Mouse (Mus musculus) cortical plate, adult 2 months (tissue): ENCODE measurements around the gene Tmtc1. TPM values are rescaled to one million over a fixed set of nuclear protein-coding genes. Genes with fewer than 3 reads are reported as not detected.

Experiments used
- H3K27ac ChIP-seq: fragments of 200-500 bp; 2 replicates; pipeline ENCODE4 v1.5.1; 2012; ENCODE audit warnings: low read length, control low read depth, inconsistent platforms; ENCODE audit not compliant: insufficient read depth
- H3K4me1 ChIP-seq: fragments of 200-500 bp; 2 replicates; pipeline ENCODE4 v1.6.1; 2011; ENCODE audit warnings: low read length; ENCODE audit not compliant: control insufficient read depth, insufficient read depth
- H3K4me3 ChIP-seq: fragments of 200-500 bp; 2 replicates; pipeline ENCODE4 v1.5.1; 2011; ENCODE audit warnings: mild to moderate bottlenecking, low read length, control low read depth; ENCODE audit not compliant: insufficient read depth
- CTCF ChIP-seq: fragments of 200-500 bp; IDR thresholded peaks from 2 replicates; pipeline ENCODE4 v1.5.1; 2011; ENCODE audit warnings: mild to moderate bottlenecking, control low read depth, low read length; ENCODE audit not compliant: insufficient read depth; ENCODE audit errors: extremely low read depth
- POLR2A ChIP-seq: fragments of 200-500 bp; IDR thresholded peaks from 2 replicates; pipeline ENCODE4 v1.6.1; 2011; ENCODE audit warnings: mild to moderate bottlenecking, low read length, control low read depth; ENCODE audit not compliant: insufficient read depth; ENCODE audit errors: extremely low read depth
- polyA plus RNA-seq: library from polyadenylated mRNA; depleted of rRNA; stranded (reverse); fragments of >200 nt; gene quantifications from 2 replicates; pipeline ENCODE4 v1.2.3, GENCODE M21; 2012

The Tmtc1 gene
- polyA plus RNA-seq, 1 experiment: 35.2 TPM

DNA sequence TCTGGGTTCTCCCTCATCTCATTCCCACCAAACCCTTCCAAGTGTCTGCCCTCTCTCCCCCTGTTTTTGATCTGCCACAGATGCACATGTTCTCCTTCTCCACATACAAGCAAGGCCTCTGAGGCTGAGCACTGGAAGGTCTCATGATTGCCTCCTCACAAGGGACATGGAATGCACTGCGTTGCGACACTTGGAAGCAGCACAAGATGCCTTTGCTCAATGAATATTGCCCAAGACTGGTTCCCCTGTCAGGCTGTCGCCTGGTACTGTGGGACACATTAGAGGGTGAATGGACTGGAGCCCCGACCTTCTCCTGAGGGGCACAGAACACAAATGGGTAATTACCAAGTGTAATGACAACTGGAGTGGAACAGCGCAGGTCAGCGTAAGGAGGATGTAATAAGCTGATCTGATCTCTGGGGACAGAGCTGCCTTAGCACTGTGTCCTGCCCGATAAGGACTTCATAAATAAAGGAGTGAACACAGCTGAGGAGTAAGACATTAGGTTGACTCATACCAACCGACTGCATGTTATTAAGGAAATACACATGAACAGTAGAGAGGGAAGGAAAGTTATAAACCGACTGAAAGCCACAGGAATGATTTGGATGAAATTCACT is 62.9 kb downstream of the Tmtc1 start:
- peaks cover 8% of the 10 kb centered on the region for H3K4me1 ChIP-seq
- H3K27ac ChIP-seq: no peak overlapping the region
- H3K4me3 ChIP-seq: no peak overlapping the region
- TF ChIP-seq POLR2A (no peak), CTCF (no peak)

DNA sequence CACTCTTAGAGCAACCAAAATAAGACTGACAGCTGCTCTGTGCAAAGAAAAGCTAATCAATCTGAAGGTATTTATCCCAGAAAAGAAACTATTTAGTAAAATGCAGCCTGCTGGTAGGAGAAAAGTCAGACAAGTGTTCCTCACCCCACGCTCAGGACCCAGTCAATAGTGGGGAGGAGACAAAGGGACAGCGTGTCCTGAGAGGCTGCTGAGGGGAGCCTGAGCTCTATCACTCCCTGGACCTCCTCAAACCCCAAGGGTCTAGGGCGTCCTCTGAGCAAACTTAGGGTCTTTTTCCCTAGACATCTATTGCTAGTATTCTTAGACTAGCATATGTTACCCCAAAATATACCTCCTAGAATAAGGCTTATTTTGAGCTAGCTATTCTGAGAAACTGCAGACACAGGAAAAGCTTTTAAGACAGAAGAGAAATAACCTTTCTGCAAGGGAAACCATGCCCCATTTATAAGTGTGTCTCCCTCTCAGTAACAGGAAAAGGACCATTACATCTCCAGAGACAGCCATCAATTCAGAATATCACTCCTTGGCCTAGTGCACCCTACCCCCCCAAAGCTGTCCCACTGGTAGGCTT is 68.5 kb downstream of the Tmtc1 start:
- no peak for TF ChIP-seq POLR2A
- no peak for TF ChIP-seq CTCF
- Histone ChIP-seq H3K27ac (peak overlapping the region; percentile 93), H3K4me1 (peaks cover 5% of the 10 kb centered on the region), H3K4me3 (no peak overlapping the region)

GRCm38 (mm10) chr6:148375015-148375414 is 69.2 kb downstream of the Tmtc1 start:
- TF ChIP-seq POLR2A: no peak
- TF ChIP-seq CTCF: no peak
- H3K27ac ChIP-seq: peak overlapping the region; percentile 61; the same call in 1 of the 2 replicates
- H3K4me3 ChIP-seq: no peak overlapping the region
- H3K4me1 ChIP-seq: peaks cover 5% of the 10 kb centered on the region

- Histone ChIP-seq H3K27ac (no peak overlapping the region), H3K4me1 (peaks cover 5% of the 10 kb centered on the region), H3K4me3 (no peak overlapping the region)
- no peak for TF ChIP-seq CTCF
- no peak for TF ChIP-seq POLR2A
These were observed 70.7 kb downstream of the Tmtc1 start for GRCm38 (mm10) chr6:148373444-148373843.

- H3K4me1 ChIP-seq: peaks cover 5% of the 10 kb centered on the region
- no peak overlapping the region for H3K27ac ChIP-seq
These were observed 73.0 kb downstream of the Tmtc1 start for GRCm38 (mm10) chr6:148371223-148371622.

DNA sequence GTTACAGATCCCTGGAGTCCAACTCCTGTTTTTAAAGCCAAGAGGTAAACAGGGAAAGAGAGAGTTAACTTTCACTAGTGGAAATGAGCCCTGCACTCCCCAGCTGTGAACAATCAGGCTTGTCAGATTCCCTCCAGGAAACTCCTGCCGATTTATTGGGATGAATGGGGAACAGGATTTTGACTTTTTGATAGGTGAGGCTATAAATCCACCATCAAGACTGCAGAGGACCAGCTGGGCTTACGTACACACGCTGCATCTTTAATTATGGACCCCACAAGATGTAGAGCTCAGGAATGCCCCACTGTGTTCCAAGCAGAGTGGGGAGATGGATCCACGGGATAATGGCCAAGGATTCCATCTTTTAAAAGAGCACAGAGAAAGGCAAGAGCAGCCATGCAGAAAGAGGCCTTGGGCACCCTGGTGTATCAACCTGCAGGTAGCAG is 77.1 kb downstream of the Tmtc1 start:
- TF ChIP-seq POLR2A: no peak
- no peak for TF ChIP-seq CTCF
- Histone ChIP-seq H3K27ac (no peak overlapping the region), H3K4me1 (peaks cover 5% of the 10 kb centered on the region; the same call in 1 of the 2 replicates), H3K4me3 (no peak overlapping the region)

More at GRCm38 (mm10) chr6:148371223-148371622, 73.0 kb downstream of the Tmtc1 start:
- H3K4me3 ChIP-seq: no peak overlapping the region
- TF ChIP-seq POLR2A: no peak
- TF ChIP-seq CTCF: no peak

DNA sequence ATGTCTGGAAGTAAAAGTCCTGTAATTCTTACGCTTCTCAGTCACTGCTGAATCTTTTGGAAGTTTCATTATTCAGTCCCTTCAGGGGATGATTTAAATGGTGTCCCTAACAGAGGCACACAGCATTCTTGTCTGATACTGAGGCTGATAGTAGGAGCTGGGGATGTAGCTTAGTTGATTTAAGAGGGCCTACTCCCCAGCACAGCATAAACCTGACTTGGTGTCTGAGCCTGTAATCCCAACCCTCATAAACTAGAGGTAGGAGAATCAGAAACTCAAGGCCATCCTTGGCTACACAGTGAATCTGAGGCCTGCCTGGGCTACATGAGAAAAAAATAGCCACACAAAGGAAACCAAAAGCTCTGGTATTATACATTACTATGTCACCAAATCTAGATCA is 77.6 kb downstream of the Tmtc1 start:
- Histone ChIP-seq H3K4me3 (no peak overlapping the region), H3K4me1 (peaks cover 5% of the 10 kb centered on the region; the same call in 1 of the 2 replicates), H3K27ac (no peak overlapping the region)
- TF ChIP-seq CTCF: no peak
- no peak for TF ChIP-seq POLR2A

DNA sequence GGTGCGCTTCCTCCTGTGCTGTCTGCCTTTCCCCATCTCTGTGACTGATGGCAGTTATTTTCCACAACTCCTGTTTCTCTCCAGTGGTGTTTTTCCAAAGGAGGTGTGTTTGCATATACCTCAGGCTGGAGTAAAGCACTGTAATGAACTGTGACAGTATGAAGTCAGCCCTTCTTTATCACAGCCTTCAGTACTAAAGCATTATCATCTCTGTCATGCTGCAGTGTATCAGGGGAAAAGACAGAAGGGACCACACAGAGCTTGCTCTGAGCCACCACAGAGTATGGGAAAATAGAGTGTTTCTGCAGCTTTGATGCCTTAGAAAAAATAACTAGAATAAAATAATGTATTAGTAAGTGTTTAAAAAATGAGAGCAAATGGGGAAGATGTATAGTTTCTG is 81.0 kb downstream of the Tmtc1 start:
- Histone ChIP-seq H3K4me1 (peaks cover 7% of the 10 kb centered on the region; the same call in 1 of the 2 replicates), H3K4me3 (no peak overlapping the region), H3K27ac (no peak overlapping the region)
- TF ChIP-seq POLR2A (no peak), CTCF (no peak)

GRCm38 (mm10) chr6:148362475-148362874 is 81.7 kb downstream of the Tmtc1 start:
- peaks cover 7% of the 10 kb centered on the region; the same call in 1 of the 2 replicates for H3K4me1 ChIP-seq
- H3K27ac ChIP-seq: no peak overlapping the region
- H3K4me3 ChIP-seq: no peak overlapping the region
- no peak for TF ChIP-seq CTCF
- TF ChIP-seq POLR2A: no peak
